Mouse (Mus musculus) 3134 (cell line): ENCODE results near the gene Wdr86.
"Not testable (repeated sequence)": the region's sequence is repeated elsewhere in the genome, so short reads cannot be mapped to it uniquely, and the experiment has no call there.

Source experiments
- DNase-seq: peaks from one replicate; pipeline ENCODE4 v3.0.0-alpha.2; 2011; ENCODE audit warnings: low spot score; ENCODE audit not compliant: insufficient read length; ENCODE audit errors: extremely low read depth

The Wdr86 gene

DNA sequence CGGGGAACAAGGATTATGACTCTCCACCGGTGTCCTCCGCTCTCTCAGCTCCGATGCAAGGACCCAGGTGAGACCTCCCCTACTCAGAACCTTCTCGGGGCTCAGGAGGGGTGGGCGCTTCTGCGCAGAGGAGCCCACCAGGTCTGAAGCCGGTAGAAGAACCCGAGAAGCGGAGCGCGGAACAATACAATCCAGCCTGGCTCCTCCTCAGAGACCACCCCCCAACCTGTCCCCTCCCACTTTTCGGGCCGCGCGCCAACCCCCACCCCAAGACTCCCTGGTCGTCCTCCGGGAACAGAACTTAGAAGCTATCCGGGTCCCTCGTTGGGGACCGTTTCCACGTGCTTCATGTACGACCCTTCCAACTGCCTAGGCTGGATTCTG, at the start of gene Wdr86:
TSS of gene Wdr86 (minus strand) at position 240 of the 384 bp plus-strand sequence.
- DNase-seq: no peak

DNA sequence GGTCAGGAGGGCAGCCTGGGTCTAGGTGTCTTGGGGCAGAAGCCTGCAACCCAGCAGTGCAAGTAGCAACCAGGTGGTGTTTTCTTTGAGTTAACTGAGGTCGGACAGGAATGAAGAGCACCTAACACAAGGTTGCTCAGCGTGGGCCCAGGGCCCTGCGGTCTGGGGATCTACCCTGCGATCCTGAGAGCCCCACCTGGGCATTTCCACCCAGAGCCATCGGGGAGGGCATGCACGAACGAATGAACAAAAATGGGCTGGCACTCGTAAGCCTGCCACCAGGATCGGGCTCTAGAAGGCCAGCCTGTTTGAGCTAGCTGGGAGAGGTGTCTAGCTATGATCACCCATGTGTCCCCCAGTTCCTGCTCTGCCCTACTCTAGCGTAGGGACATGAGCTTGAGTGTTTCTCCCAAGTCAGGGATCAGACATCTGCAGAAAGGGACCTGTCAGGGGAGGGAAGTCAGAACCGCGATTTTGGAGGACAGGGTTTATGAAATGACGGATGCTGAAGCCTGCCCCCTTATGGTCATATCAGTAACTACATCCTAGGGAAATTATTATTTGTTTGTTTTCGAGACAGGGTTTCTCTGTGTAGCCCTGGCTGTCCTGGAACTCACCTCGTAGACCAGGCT, 49.5 kb upstream of the Wdr86 start:
- DNase-seq: no peak

DNA sequence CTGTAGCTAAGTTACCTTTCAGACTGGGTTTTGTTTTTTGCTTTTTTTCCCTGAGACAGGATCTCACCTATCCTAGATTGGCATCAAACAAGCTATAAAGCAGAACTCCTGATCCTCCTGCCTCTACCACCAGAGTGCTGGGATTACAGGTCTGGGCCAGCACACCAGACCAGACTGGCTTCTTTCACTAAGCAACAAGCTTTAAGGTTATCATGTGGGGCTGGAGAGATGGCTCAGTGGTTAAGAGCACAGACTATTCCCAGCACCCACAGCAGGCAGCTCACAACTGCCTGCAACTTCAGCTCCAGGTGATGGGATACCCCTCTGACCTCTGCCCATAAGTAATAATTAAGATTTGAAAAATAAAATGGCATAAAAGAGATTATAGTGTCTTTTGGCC, 48.8 kb upstream of the Wdr86 start:
- no peak for DNase-seq

DNA sequence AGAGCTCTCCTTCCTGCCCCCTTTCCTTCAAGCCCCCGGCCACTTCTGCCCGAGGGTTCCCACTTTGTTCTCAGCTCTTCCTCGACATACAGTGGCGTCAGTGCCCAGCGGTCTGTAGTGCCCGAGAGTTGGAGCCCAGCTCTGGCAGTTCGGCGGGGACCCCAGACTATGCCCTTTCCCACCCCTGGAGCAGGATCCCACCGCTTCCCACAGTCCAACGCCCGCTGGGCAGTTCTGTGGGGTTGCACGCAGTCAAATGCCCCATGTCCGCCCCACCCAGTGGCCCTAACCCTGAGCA, 48.3 kb upstream of the Wdr86 start:
- no peak for DNase-seq

DNA sequence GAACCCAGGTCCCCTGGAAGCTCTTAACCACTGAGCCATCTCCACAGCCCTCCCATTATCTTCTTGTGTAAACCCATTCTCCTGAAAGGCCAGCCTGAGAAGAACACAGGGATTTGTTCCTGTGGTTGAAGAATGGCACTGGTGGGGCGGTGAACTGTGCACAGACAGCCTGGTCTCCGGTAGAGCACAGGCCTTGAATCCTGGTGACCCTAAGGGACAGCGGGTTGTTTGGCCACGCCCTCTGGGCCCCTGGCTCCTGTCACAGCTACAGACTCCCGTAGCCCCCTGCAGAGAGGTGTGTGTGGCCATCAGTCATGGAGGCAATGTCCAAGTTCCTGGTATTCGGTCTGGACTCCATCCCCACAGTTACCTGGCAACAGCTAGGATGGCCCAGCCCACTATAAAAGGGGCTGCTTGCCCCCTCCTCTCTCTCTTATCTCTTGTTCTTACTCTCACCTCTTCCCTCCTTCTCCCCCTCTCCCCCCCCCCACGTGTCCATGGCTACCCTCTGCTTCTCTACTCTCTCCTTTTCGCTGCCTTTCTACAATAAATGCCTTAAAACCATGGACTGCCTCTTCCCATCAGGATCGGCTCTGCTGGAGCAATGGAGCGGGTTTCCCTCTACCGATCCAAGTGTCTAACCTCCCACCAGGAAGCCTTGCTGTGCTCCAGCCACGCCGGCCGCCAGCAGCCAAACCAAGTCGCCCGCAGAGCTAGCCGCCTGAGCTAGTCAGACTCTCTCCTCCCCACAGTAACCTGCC, 47.7 kb upstream of the Wdr86 start:
- DNase-seq: no peak

DNA sequence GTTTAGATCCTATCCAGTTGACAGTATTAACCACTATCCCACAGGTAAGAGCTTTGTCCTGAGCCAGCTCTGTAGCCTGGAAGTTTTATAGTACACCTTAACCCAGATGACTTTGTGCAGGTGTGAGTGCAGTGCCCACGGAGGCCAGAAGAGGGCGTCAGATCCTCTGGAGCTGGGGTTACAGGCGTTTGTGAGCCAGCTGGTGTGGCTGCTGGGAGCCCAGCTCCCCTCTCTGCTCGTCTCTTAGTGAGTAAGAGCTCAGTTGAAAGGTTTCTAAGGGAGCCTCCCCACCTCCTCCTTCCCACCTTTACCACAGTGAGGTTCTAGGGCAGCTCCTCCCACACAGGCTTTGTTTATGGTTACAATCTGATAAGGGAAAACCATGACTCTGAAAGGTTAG, 46.2 kb upstream of the Wdr86 start:
- DNase-seq: no peak

- not testable (repeated sequence) for DNase-seq
These were observed 44.0 kb upstream of the Wdr86 start for GRCm38 (mm10) chr5:24774549-24774948.

DNA sequence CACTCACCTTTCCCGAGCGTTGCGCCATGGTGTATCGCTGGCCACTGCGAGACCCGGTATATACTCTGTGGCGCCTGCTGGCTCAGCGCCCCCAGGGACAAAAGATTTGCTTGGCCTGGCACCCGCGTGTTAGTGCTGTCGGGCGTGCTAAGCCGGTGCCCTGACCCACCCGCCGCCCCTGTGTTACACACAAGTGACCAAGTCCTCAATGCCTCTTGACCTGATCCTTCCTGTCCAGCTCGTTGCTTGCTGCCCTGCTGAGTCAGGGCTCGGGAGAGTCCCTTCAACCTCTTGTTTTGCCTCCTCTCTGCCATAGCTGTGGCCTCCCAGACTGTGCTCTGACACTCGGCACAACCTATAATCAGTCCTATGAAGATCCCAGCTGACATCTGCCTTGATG, 27.3 kb upstream of the Wdr86 start, which contains the start of gene Crygn:
TSS of gene Crygn (minus strand) at position 193 of the 400 bp plus-strand sequence.
- DNase-seq: no peak

DNA sequence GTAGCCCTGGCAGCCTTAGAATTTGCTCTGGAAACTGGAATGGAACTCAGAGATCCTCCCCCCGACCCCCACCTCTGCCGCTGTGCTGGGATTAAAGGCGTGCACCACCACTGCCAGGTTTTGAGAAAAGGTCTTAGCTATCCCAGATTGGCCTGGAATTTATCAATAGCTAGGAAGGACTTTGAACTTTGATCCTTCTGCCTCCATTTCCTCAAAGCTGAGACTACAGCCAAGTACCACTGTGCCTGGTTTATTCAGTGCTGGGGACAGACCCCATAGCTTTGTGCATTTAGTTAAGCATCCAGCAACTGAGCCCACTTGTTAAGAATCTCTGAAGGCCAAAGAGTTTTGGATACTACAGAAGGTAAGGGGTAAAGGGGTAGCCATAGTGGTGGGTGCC, 26.4 kb upstream of the Wdr86 start:
- DNase-seq: no peak

- no peak for DNase-seq
These were observed 21.6 kb upstream of the Wdr86 start for GRCm38 (mm10) chr5:24752175-24752498.

- peak; percentile 68 for DNase-seq
These were observed 21.0 kb upstream of the Wdr86 start for GRCm38 (mm10) chr5:24751305-24752174.

- peak; percentile 86 for DNase-seq
These were observed 20.1 kb upstream of the Wdr86 start for GRCm38 (mm10) chr5:24750321-24751304.

GRCm38 (mm10) chr5:24749731-24750130, 19.2 kb upstream of the Wdr86 start:
- DNase-seq: no peak

DNA sequence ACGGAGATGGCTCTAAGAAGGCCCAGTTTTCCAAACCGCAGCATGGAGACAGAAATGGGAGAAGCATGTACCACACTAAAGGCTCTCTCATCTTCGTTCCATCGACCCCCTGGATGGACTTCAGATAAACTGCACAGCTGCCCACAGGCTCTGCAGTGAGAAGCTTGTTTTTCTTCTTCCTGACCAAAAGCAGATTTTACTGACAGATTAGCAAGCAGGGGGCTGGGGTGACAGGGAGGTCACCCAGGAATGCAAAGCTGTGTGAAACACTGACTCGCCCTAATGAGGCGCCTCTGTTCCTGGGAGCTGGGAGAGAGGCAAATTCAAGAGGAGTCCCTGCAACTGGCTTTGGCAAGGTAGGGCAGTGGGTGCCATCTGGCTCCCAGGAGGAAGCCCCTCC, 17.0 kb upstream of the Wdr86 start:
- no peak for DNase-seq

- DNase-seq: no peak
These were observed 13.4 kb upstream of the Wdr86 start for GRCm38 (mm10) chr5:24743956-24744355.

GRCm38 (mm10) chr5:24741172-24741885, 10.8 kb upstream of the Wdr86 start:
- DNase-seq: no peak

GRCm38 (mm10) chr5:24739141-24739753, 8.7 kb upstream of the Wdr86 start:
- peak; percentile 35 for DNase-seq

GRCm38 (mm10) chr5:24738517-24738916, 8.0 kb upstream of the Wdr86 start:
- no peak for DNase-seq

- DNase-seq: no peak
These were observed 7.1 kb upstream of the Wdr86 start for GRCm38 (mm10) chr5:24737595-24737994.
